Mouse (Mus musculus): ENCODE measurements around the gene Klhl31. TPM values are rescaled to one million over a fixed set of nuclear protein-coding genes. Genes with fewer than 3 reads are reported as not detected.

Klhl31 gene
- total RNA-seq, 2 experiments from 2014 or later, result 133 to 143 TPM

- intact Hi-C loops (cut with DNase I), result no loop called here
- no peak for DNase-seq
These were observed 13.4 kb upstream of the Klhl31 start for GRCm38 (mm10) chr9:77622874-77623273.

GRCm38 (mm10) chr9:77623318-77624050 is 12.8 kb upstream of the Klhl31 start:
- intact Hi-C loops (cut with DNase I), result no loop called here
- DNase-seq, result no peak

GRCm38 (mm10) chr9:77624171-77624570 is 12.1 kb upstream of the Klhl31 start:
- no peak for DNase-seq
- intact Hi-C loops (cut with DNase I), result no loop called here

GRCm38 (mm10) chr9:77628676-77629075 is 7.6 kb upstream of the Klhl31 start:
- DNase-seq, result no peak
- intact Hi-C loops (cut with DNase I), result no loop called here

GRCm38 (mm10) chr9:77629708-77630107 is 6.6 kb upstream of the Klhl31 start:
- intact Hi-C loops (cut with DNase I), result no loop called here
- DNase-seq, result no peak

- no peak for DNase-seq
These were observed 5.5 kb upstream of the Klhl31 start for GRCm38 (mm10) chr9:77630764-77631163.

GRCm38 (mm10) chr9:77632432-77632831 is 3.9 kb upstream of the Klhl31 start:
- no peak for DNase-seq
- intact Hi-C loops (cut with DNase I), result no loop called here

More at GRCm38 (mm10) chr9:77630764-77631163, 5.5 kb upstream of the Klhl31 start:
- intact Hi-C loops (cut with DNase I), result no loop called here

- no peak for DNase-seq
- intact Hi-C loops (cut with DNase I), result loop anchor here (2.0 kb wide), 1 partner anchor 23 kb away; no protein-coding TSS in a partner anchor
These were observed 297 bp upstream of the Klhl31 start for GRCm38 (mm10) chr9:77636003-77636402.

GRCm38 (mm10) chr9:77637357-77637756 is 1.1 kb downstream of the Klhl31 start:
- DNase-seq, result no peak

GRCm38 (mm10) chr9:77645176-77645575 is 8.9 kb downstream of the Klhl31 start:
- intact Hi-C loops (cut with DNase I), result no loop called here
- no peak for DNase-seq

More at GRCm38 (mm10) chr9:77637357-77637756, 1.1 kb downstream of the Klhl31 start:
- intact Hi-C loops (cut with DNase I), result loop anchor here (2.0 kb wide), 1 partner anchor 25 kb away; no protein-coding TSS in a partner anchor

- DNase-seq, result no peak
- intact Hi-C loops (cut with DNase I), result no loop called here
These were observed 15.5 kb downstream of the Klhl31 start for GRCm38 (mm10) chr9:77651847-77652246.

GRCm38 (mm10) chr9:77653907-77654306 is 17.6 kb downstream of the Klhl31 start:
- DNase-seq, result no peak
- intact Hi-C loops (cut with DNase I), result no loop called here

GRCm38 (mm10) chr9:77655181-77655934 is 19.1 kb downstream of the Klhl31 start:
- intact Hi-C loops (cut with DNase I), result loop anchor here (5.0 kb wide), 3 partner anchors 43 to 372 kb away; partner anchors contain the start of gene Gclc
- DNase-seq, result peak; percentile 20 to 48

- DNase-seq, result peak in 1 of 2 experiments; percentile 28
These were observed 19.6 kb downstream of the Klhl31 start for GRCm38 (mm10) chr9:77655935-77656288.

GRCm38 (mm10) chr9:77662917-77663316 is 26.6 kb downstream of the Klhl31 start:
- intact Hi-C loops (cut with DNase I), result loop anchor here (2.0 kb wide), 1 partner anchor 118 kb away; no protein-coding TSS in a partner anchor
- DNase-seq, result peak in 1 of 2 experiments; percentile 10

More at GRCm38 (mm10) chr9:77655935-77656288, 19.6 kb downstream of the Klhl31 start:
- intact Hi-C loops (cut with DNase I), result loop anchor here (5.0 kb wide), 3 partner anchors 44 to 371 kb away; partner anchors contain the start of gene Gclc

GRCm38 (mm10) chr9:77670095-77670494 is 33.8 kb downstream of the Klhl31 start:
- DNase-seq, result no peak
- intact Hi-C loops (cut with DNase I), result no loop called here

GRCm38 (mm10) chr9:77671004-77671403 is 34.7 kb downstream of the Klhl31 start:
- no peak for DNase-seq
- intact Hi-C loops (cut with DNase I), result no loop called here

GRCm38 (mm10) chr9:77673218-77673617 is 36.9 kb downstream of the Klhl31 start:
- intact Hi-C loops (cut with DNase I), result no loop called here
- no peak for DNase-seq

GRCm38 (mm10) chr9:77673986-77674385 is 37.7 kb downstream of the Klhl31 start:
- no peak for DNase-seq
- intact Hi-C loops (cut with DNase I), result no loop called here

GRCm38 (mm10) chr9:77684938-77685337 is 48.6 kb downstream of the Klhl31 start:
- DNase-seq, result no peak
- intact Hi-C loops (cut with DNase I), result no loop called here

- DNase-seq, result peak in 1 of 2 experiments; percentile 32
These were observed 49.7 kb downstream of the Klhl31 start for GRCm38 (mm10) chr9:77685825-77686500.

More at GRCm38 (mm10) chr9:77685825-77686500, 49.7 kb downstream of the Klhl31 start:
- intact Hi-C loops (cut with DNase I), result no loop called here

Measured in heart, postnatal 36 days (tissue).